Mouse (Mus musculus) thymus, adult 18-20 months (tissue): ENCODE data around the gene Cfap73.

Experiments used
- DNase-seq, 2 experiments: peaks; one replicate each; pipeline ENCODE4 v3.0.0; 2022; ENCODE audit warnings: mixed read lengths in 2 of 2

Cfap73 gene

DNA sequence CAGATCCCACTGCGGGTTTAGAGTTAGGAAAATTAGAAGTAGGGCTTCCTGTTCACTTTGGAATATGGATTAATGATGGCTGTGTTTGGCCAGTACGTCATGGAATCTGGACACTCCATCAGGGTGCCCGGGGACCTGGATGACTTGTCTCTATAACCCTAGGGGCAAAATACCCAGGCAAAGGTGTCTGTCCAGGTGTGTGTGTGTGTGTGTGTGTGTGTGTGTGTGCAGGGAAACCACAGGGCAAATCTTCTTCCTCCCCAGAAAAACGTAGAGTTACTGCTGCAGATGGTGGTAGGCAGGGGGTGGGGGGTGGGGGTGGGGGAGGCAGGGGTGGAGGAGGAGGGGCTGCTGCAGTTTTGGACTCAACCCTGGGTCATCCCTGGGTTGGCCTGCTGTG, 13.3 kb upstream of the Cfap73 start:
- no peak for DNase-seq

GRCm38 (mm10) chr5:120645851-120646250, 11.8 kb upstream of the Cfap73 start:
- no peak for DNase-seq

GRCm38 (mm10) chr5:120644227-120644626, 10.2 kb upstream of the Cfap73 start:
- no peak for DNase-seq

GRCm38 (mm10) chr5:120643365-120644085, 9.5 kb upstream of the Cfap73 start:
- DNase-seq = no peak

DNA sequence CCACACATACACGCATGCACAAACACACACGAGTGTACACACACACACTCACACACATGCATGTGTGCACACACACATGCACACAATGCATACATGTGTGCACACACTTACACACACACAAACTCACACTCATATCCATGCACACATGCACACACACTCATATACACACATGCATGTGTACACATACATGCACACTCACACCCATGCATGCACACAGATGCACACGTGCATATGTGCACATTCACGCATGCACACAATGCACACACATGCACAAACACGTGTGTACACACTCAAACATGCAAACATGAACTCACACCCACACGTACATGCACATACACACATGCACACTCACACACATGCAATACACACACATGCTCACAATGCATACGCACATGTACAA, 6.1 kb upstream of the Cfap73 start:
- DNase-seq = no peak

- no peak for DNase-seq
These were observed 1.6 kb upstream of the Cfap73 start for GRCm38 (mm10) chr5:120635633-120636032.

- no peak for DNase-seq
These were observed 825 bp upstream of the Cfap73 start for GRCm38 (mm10) chr5:120634860-120635259.

GRCm38 (mm10) chr5:120631892-120632291, 2.1 kb downstream of the Cfap73 start:
- no peak for DNase-seq

DNA sequence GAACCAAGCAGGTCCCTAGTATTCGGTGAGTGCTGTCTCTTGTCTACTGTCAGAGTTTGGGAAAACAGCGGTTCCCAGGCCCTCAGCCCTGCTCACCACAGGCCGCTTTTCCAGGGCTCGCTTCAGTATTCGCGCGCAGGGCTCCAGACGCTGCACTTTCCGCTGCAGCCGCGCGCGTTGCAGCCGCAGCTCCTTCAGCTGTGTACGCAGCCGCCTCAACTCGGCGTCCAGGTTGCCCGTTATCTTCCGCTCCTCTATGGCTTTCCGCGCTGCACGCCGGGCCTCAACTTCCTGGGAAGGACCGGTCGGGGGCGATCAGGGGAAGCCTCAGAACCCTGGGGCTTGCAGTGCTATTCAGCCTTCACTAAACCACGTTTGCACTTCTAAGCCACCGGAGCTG, 2.9 kb downstream of the Cfap73 start:
- DNase-seq = peak in 1 of 2 experiments; percentile 43

- no peak for DNase-seq
These were observed 5.4 kb downstream of the Cfap73 start for GRCm38 (mm10) chr5:120628624-120629023.

- no peak for DNase-seq
These were observed 6.3 kb downstream of the Cfap73 start for GRCm38 (mm10) chr5:120627515-120628300.

GRCm38 (mm10) chr5:120626399-120626798, 7.6 kb downstream of the Cfap73 start:
- no peak for DNase-seq

- no peak for DNase-seq
These were observed 9.6 kb downstream of the Cfap73 start for GRCm38 (mm10) chr5:120624427-120624826.

DNA sequence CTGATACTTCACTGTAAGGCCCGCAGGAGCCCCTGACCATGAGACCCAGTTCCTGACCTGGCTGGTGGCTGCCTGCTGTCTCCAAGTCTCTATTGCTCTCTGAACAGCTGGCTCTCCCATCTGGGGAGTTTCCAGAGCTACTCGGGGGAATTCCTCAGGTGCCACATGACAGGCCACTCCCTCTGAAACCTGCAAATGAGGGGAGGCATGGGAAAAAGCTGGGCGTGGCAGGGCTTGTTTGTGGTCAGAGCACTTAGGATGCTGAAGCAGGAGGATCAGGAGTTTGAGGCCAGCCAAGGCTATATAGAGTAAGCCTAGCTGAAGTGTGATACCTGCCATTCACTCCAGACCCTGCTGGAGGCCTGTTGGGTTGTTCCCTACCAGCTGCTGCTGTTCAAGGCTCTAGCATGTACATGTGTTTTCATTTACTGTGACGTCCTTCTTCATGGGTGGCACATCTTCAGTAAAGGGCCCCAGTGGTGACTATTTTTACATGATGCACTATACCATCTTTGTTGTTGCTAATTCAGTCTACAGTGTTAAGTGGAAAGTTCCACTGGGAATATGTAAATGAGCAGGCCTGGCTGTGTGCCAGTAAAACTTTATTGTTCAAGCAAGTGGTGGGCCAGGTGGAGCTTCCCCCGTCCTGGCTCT, 11.7 kb downstream of the Cfap73 start:
- peak in 1 of 2 experiments; percentile 60 for DNase-seq

DNA sequence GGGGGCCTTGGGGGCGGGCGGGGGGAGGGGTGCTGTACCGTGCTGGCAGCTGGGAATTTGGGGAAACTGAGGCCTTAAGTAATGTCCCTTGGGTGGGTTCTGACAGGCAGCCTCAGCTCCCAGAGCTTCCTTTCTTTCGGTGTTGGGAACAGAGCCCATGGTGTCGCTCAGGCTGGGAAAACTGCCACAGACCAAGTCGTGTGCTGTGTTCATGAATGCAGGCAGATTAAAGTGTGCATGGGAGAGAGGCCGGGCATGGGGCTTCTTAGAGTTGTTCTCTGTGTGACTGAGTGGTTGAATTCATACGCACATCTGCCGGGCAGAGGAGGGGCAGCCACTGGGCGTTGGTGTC, 12.2 kb downstream of the Cfap73 start:
- DNase-seq = no peak

DNA sequence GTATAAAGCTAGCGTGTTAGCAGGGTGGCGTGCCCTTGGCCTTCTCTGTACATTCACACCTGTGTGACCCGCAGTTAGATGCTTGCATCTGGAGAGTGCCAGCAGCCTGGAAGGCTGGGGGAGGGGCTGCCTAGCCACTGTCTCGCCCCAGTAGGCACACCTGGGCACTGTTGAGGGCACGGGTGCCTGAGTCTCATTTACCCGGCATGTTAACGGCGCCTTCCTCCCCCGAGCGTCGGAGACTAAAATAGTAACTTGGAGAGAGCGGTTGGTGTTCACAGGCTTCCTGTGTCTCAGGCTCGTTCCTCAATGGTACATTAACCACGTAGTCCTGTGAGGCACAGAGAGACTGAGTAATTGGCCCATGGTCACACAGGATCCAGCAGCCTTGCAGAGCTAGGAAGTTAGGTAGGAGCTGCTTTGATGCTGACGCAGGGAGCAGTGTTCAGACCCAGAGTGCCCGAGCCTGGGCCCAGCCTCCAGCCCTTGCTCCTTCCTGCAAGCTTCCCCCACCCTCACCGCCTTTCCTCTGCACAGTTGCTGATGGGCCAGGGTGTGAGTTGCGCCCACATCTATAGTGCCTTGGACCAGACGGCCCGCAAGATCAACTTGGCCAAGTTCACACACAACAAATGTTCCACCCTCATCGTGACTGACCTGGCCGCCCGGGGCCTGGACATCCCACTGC, 12.8 kb downstream of the Cfap73 start:
- DNase-seq = peak; percentile 88 to 93

- peak; percentile 84 to 89 for DNase-seq
These were observed 13.5 kb downstream of the Cfap73 start for GRCm38 (mm10) chr5:120620375-120621077.

DNA sequence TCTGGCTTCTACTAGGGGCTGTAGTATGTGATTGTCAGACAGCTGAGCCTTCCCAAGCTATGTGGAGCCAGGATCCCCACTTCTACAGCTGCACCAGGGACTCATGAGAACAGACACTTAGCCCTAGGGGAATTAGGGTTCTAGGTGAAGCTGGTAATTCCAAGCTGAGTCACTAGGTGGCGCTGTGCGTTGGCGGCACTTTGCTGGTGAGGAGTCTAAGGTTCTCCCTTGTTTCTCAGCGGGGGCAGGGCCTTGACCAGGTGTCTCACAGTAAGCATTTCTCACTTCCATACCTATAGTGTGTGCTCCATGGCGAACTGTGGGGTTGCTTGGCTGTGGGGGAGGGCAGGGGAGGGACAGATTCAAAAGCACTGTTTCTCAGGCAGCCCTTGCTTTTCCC, 14.8 kb downstream of the Cfap73 start:
- DNase-seq = peak; percentile 57 to 68

DNA sequence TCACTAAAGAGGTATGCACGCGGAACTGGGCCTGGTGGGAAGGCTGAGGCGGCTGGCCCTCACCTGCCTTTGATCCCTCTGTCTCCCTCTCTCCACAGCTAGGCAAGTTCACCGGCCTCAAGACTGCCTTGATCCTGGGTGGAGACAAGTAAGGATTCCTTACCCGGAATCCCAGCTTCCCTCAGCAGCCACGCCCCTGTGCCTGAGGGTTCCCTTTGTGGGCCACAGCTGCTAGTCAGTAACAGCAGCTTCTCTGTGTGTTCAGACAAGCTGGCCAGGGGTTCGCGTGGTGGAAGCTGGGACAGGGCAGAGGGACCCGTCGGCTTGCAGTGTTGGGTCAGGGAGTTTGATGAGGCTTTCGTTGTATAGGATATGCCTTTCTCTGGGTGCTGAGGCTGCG, 15.3 kb downstream of the Cfap73 start:
- DNase-seq = no peak

DNA sequence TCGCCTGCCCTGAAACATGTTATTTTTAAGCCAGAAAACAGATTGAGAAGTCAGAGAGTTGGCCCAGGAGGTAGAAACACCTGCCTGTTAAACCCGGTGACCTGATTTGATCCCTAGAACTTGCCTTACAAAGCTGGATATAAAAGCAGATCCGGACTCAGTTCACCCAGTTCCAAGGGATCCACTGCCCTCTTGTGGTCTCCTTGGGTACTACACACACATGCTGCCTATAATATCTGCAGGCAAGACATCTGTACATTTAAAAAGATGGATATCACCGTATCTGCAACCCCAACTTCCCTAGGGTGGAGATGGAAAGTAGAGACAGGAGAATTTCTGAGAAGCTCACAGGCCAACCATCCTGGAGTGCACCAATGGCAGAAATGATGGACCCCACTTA, 18.1 kb downstream of the Cfap73 start:
- DNase-seq = no peak

GRCm38 (mm10) chr5:120612822-120613604, 21.0 kb downstream of the Cfap73 start:
- DNase-seq = peak; percentile 100

DNA sequence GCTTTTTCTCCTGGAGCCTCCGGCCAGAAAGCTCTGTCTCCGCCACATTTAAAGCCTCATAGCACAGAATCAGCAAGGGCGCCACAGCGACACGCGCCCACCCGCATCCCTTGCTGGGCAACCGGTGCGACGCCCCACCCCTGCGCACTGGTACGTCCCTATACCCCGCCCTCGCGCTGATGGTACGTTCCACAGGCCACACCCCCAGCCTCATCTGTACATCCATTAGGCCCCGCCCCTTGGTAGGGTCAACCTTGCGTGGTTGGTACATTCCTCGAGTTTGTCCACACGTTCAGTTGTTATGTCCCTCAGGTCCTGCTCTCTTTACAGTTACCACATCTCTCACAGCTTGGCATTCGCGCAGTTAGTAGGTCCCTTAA, 21.6 kb downstream of the Cfap73 start, which contains the start of the genes Rita1 and Ddx54:
Gene Rita1, minus strand, starts transcription at position 148 of the 380 bp plus-strand sequence.
Gene Ddx54, plus strand, starts transcription at position 298 of the 380 bp plus-strand sequence.
- DNase-seq = peak; percentile 95 to 96
